ENCODE assay signal across 18 mouse cellular contexts in the genomic region with DNA sequence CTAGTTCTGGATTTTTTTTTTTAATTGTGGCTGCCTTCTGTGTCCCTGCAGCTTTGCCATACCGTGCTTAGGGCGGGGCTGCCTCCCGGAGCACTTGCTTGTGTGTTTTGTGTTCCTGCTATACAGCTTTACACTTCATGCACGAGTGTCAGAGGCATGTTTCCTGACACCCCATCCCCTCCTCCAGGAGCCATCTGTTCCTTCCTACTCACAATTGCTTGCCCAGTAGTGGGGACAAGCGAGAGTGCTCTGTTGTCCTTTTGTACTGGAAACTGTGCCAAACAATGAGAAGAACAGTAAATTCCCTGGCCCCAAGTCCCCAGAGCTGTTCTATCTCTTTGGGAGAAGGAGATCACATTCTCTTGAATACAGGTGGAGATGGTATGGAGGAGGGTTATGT. TPM values are rescaled to one million over a fixed set of nuclear protein-coding genes. Genes with fewer than 3 reads are reported as not detected.
DNase-seq lines count a peak whose midpoint lies in the region; ATAC-seq and TF ChIP-seq lines count a peak whose summit lies in the region.
"Had no signal": no experiment of that assay in that cellular context is flagged by ENCODE, and none has a peak within 500 bp of the region (broad histone marks: within the 10 kb centered on the region; RNA-seq: fewer than 3 reads in every experiment).

No protein-coding gene starts in this region.

- no peaks in the 10 kb centered on the region for H3K27me3 ChIP-seq in hindbrain, postnatal 0 days (ENCODE audit: insufficient read depth, low read length)
- no peaks in the 10 kb centered on the region for H3K27me3 ChIP-seq in hindbrain, embryonic 13.5 days
- H3K27me3 ChIP-seq in intestine, embryonic 16.5 days (replicated peaks; ENCODE audit: control insufficient read depth, insufficient read depth, low read length) = no peaks in the 10 kb centered on the region
- H3K27me3 ChIP-seq: neural tube, embryonic 15.5 days had no signal

- DNase-seq in hindbrain, postnatal 0 days (ENCODE audit: low spot score) = peak; percentile 49
- DNase-seq in cerebellum, adult 11 months = peak; percentile 58
- DNase-seq in cerebellum, adult 8-10 months = peak; percentile 61
- peak; percentile 22 to 47 for DNase-seq in layer of hippocampus, adult 8-10 months (ENCODE audit: low spot score in 2 of 2)
- DNase-seq in adrenal gland, adult 18-20 months (ENCODE audit: low spot score in 2 of 2) = no peak
- DNase-seq: heart, adult 2 months; heart, postnatal 10 days; kidney, adult 11 months; kidney, postnatal 4 days; lung, adult 2 months; thymus, adult 18-20 months had no signal

- no peaks in the 10 kb centered on the region for H3K9me3 ChIP-seq in hindbrain, postnatal 0 days (ENCODE audit: low read length)
- no peaks in the 10 kb centered on the region for H3K9me3 ChIP-seq in hindbrain, embryonic 13.5 days
- H3K9me3 ChIP-seq in intestine, embryonic 16.5 days (ENCODE audit: control insufficient read depth, low read length) = no peaks in the 10 kb centered on the region
- H3K9me3 ChIP-seq: neural tube, embryonic 15.5 days had no signal

- no peak overlapping the region for H3K4me2 ChIP-seq in hindbrain, postnatal 0 days (ENCODE audit: low read depth, low read length)
- no peak overlapping the region for H3K4me2 ChIP-seq in hindbrain, embryonic 13.5 days
- H3K4me2 ChIP-seq in intestine, embryonic 16.5 days (ENCODE audit: low read depth, low read length) = no peak overlapping the region
- H3K4me2 ChIP-seq: neural tube, embryonic 15.5 days had no signal

- H3K27ac ChIP-seq in hindbrain, postnatal 0 days = peak overlapping the region; percentile 54
- no peak overlapping the region for H3K27ac ChIP-seq in hindbrain, embryonic 13.5 days
- H3K27ac ChIP-seq in intestine, embryonic 16.5 days (ENCODE audit: low read length) = no peak overlapping the region
- H3K27ac ChIP-seq: heart, adult 2 months; neural tube, embryonic 15.5 days had no signal

- 48% methylated on average over 5 of the region's 5 CpGs for WGBS in hindbrain, postnatal 0 days
- WGBS in hindbrain, embryonic 13.5 days = 46% methylated on average over 5 of the region's 5 CpGs
- 53% methylated on average over 5 of the region's 5 CpGs for WGBS in intestine, embryonic 16.5 days

- no peak for ATAC-seq in hindbrain, postnatal 0 days
- no peak for ATAC-seq in hindbrain, embryonic 13.5 days (ENCODE audit: low FRiP score)
- no peak for ATAC-seq in intestine, embryonic 16.5 days

- TF ChIP-seq CTCF in hindbrain, postnatal 0 days (IDR thresholded peaks at IDR 0.05; ENCODE audit: low read depth) = no peak

- H3K9ac ChIP-seq in hindbrain, postnatal 0 days (replicated peaks; ENCODE audit: low read length) = no peak overlapping the region
- H3K9ac ChIP-seq in hindbrain, embryonic 13.5 days = no peak overlapping the region
- no peak overlapping the region for H3K9ac ChIP-seq in intestine, embryonic 16.5 days (ENCODE audit: low read depth, low read length)
- H3K9ac ChIP-seq: neural tube, embryonic 15.5 days had no signal

- H3K4me3 ChIP-seq in hindbrain, postnatal 0 days (ENCODE audit: low read length) = no peak overlapping the region
- H3K4me3 ChIP-seq in hindbrain, embryonic 13.5 days = no peak overlapping the region
- no peak overlapping the region for H3K4me3 ChIP-seq in intestine, embryonic 16.5 days (ENCODE audit: low read length)
- H3K4me3 ChIP-seq: heart, adult 2 months; neural tube, embryonic 15.5 days had no signal

- no peaks in the 10 kb centered on the region for H3K4me1 ChIP-seq in hindbrain, postnatal 0 days (ENCODE audit: insufficient read depth, low read length)
- 0 out of 2 replicates have a peak, but pooled peaks cover 2% of the 10 kb centered on the region for H3K4me1 ChIP-seq in hindbrain, embryonic 13.5 days (replicated peaks)
- H3K4me1 ChIP-seq in intestine, embryonic 16.5 days (ENCODE audit: control insufficient read depth, insufficient read depth, low read length) = no peaks in the 10 kb centered on the region
- H3K4me1 ChIP-seq: neural tube, embryonic 15.5 days had no signal

- no peaks in the 10 kb centered on the region for H3K36me3 ChIP-seq in hindbrain, postnatal 0 days (ENCODE audit: insufficient read depth, low read length)
- no peaks in the 10 kb centered on the region for H3K36me3 ChIP-seq in hindbrain, embryonic 13.5 days
- no peaks in the 10 kb centered on the region for H3K36me3 ChIP-seq in intestine, embryonic 16.5 days (ENCODE audit: control insufficient read depth, insufficient read depth, low read length)
- H3K36me3 ChIP-seq: neural tube, embryonic 15.5 days had no signal

RNA-seq across cellular contexts. Expression of gene Csf2, which starts 53.5 kb away (rescaled TPM):
- not detected in 2 replicates for total RNA-seq in hindbrain, postnatal 0 days (2014; rRNA removed)
- not detected in 2 replicates for polyA plus RNA-seq in hindbrain, postnatal 0 days (2015; fragmentation: Nextera tagmentation; extraction: Ambion mirVana)
- polyA plus RNA-seq in hindbrain, embryonic 13.5 days (2015; fragmentation: Nextera tagmentation; extraction: Ambion mirVana) = not detected in 2 replicates
- not detected for total RNA-seq in layer of hippocampus, adult 8-10 months (2022)
- total RNA-seq in adrenal gland, adult 18-20 months (2021) = not detected
- 0.73 and 0.82 TPM in 2 replicates for polyA plus RNA-seq in intestine, embryonic 16.5 days (2015; fragmentation: Nextera tagmentation; extraction: Ambion mirVana)
- total RNA-seq: heart, adult 2 months; heart, postnatal 10 days; megakaryocyte progenitor cell, adult 5-6 weeks had no signal
- polyA plus RNA-seq: embryonic facial prominence, embryonic 11.5 days; heart, adult 2 months; limb, embryonic 14.5 days; neural tube, embryonic 15.5 days; spleen, adult 2 months had no signal

Comparison
In these comparisons a context has a peak if more than half of its experiments do, and no peak if none do; other contexts are left out.
1. DNase-seq: peak in hindbrain, postnatal 0 days (single experiment), cerebellum, adult 11 months (single experiment), cerebellum, adult 8-10 months (single experiment) and layer of hippocampus, adult 8-10 months (2 of 2); none in adrenal gland, adult 18-20 months (0 of 2).